Mouse (Mus musculus) hindbrain, embryonic 14.5 days (tissue): ENCODE results near the gene Arid3a. TPM values are rescaled to one million over a fixed set of nuclear protein-coding genes. Genes with fewer than 3 reads are reported as not detected.
A peak's percentile ranks its signal among the peaks of the same experiment; 100 is the strongest.

Source experiments
- ATAC-seq: fragments of 200-750 bp; cut with Nextera tagmentation; 2 replicates; pipeline ENCODE4 v1.8.0; 2017; ENCODE audit warnings: moderate number of reproducible peaks, mild to moderate bottlenecking, moderate TSS enrichment, moderate library complexity; ENCODE audit not compliant: low FRiP score
- DNase-seq: peaks from one replicate; pipeline ENCODE4 v3.0.0-alpha.2; 2015; ENCODE audit warnings: low spot score
- H3K27ac ChIP-seq: fragments of 300-500 bp; sonication (generic); 2 replicates; pipeline ENCODE4 v1.5.1; 2014; ENCODE audit warnings: mild to moderate bottlenecking, moderate library complexity
- H3K27me3 ChIP-seq: fragments of 300-500 bp; sonication (generic); 2 replicates; pipeline ENCODE4 v1.6.1; 2014; ENCODE audit warnings: mild to moderate bottlenecking, low read length, mixed read lengths; ENCODE audit not compliant: control insufficient read depth, insufficient read depth
- H3K36me3 ChIP-seq: fragments of 300-500 bp; sonication (generic); replicated peaks from 2 replicates; pipeline ENCODE4 v1.6.1; 2014; ENCODE audit not compliant: control insufficient read depth, insufficient read depth
- H3K4me1 ChIP-seq: fragments of 300-500 bp; sonication (generic); replicated peaks from 2 replicates; pipeline ENCODE4 v1.6.1; 2014; ENCODE audit warnings: antibody characterized with exemption, low read length, mixed read lengths; ENCODE audit not compliant: control insufficient read depth, insufficient read depth
- H3K4me2 ChIP-seq: fragments of 300-500 bp; sonication (generic); replicated peaks from 2 replicates; pipeline ENCODE4 v1.6.1; 2014; ENCODE audit warnings: mild to moderate bottlenecking, moderate library complexity
- H3K4me3 ChIP-seq: fragments of 300-500 bp; sonication (generic); replicated peaks from 2 replicates; pipeline ENCODE4 v1.5.1; 2014; ENCODE audit warnings: mild to moderate bottlenecking, low read length
- H3K9ac ChIP-seq: fragments of 300-500 bp; sonication (generic); 2 replicates; pipeline ENCODE4 v1.6.1; 2014
- H3K9me3 ChIP-seq: fragments of 300-500 bp; sonication (generic); 2 replicates; pipeline ENCODE4 v1.6.1; 2016; ENCODE audit warnings: low read length; ENCODE audit not compliant: control insufficient read depth
- WGBS: fragments of 180-500 bp; shearing (Covaris S2); extraction: QIAGEN DNeasy Blood & Tissue Kit; methylation state at CpG from one replicate; pipeline ENCODE4 v1.1.7; 2014; 5-methylcytosine and 5-hydroxymethylcytosine counted together
- polyA plus RNA-seq: library from polyadenylated mRNA; unstranded; fragments of >200 nt; fragmentation: Nextera tagmentation; extraction: Ambion mirVana; gene quantifications from 2 replicates; pipeline ENCODE4 v1.2.1, GENCODE M21; 2014

Gene Arid3a
- polyA plus RNA-seq, 1 experiment from 2014 or later = 3.4 TPM

GRCm38 (mm10) chr10:79916081-79916480 is 10.8 kb upstream of the Arid3a start:
- Histone ChIP-seq H3K4me3 (peak overlapping the region; percentile 68), H3K4me2 (peak overlapping the region; percentile 80), H3K27ac (peak overlapping the region; percentile 74; the same call in 1 of the 2 replicates), H3K9me3 (no peaks in the 10 kb centered on the region), H3K27me3 (peaks cover 37% of the 10 kb centered on the region), H3K9ac (peak overlapping the region; percentile 93), H3K36me3 (peaks cover 8% of the 10 kb centered on the region), H3K4me1 (peaks cover 22% of the 10 kb centered on the region)
- WGBS = 6% methylated on average over 8 of the region's 8 CpGs
- ATAC-seq (no peak), DNase-seq (no peak)

- Histone ChIP-seq H3K27ac (peak within 1 kb of the TSS; percentile 74), H3K36me3 (no peaks in the 10 kb centered on the region), H3K4me2 (peak within 1 kb of the TSS; percentile 80), H3K9me3 (no peaks in the 10 kb centered on the region), H3K4me1 (peaks cover 30% of the 10 kb centered on the region), H3K9ac (peak within 1 kb of the TSS; percentile 93), H3K4me3 (peak within 1 kb of the TSS; percentile 68), H3K27me3 (peaks cover 45% of the 10 kb centered on the region)
- DNase-seq (peak; percentile 83), ATAC-seq (peak; percentile 77)
- 3% methylated on average over 42 of the region's 42 CpGs for WGBS
Observed at GRCm38 (mm10) chr10:79916808-79917531, 9.9 kb upstream of the Arid3a start, which contains the start of gene Kiss1r. Kiss1r (plus strand) TSS chr10:79916971.

- H3K9me3 ChIP-seq = no peaks in the 10 kb centered on the region
- peaks cover 52% of the 10 kb centered on the region for H3K27me3 ChIP-seq
- no peaks in the 10 kb centered on the region for H3K36me3 ChIP-seq
- H3K9ac ChIP-seq = no peak overlapping the region; the same call in 1 of the 2 replicates
- DNase-seq (no peak), ATAC-seq (no peak)
- no peak overlapping the region for H3K27ac ChIP-seq
- 64% methylated on average over 5 of the region's 5 CpGs for WGBS
- peak overlapping the region; percentile 80 for H3K4me2 ChIP-seq
- H3K4me3 ChIP-seq = peak overlapping the region; percentile 68
- peaks cover 30% of the 10 kb centered on the region for H3K4me1 ChIP-seq
Observed at GRCm38 (mm10) chr10:79917532-79918100, 9.2 kb upstream of the Arid3a start.

GRCm38 (mm10) chr10:79918231-79919078 is 8.4 kb upstream of the Arid3a start:
- no peaks in the 10 kb centered on the region for H3K9me3 ChIP-seq
- no peaks in the 10 kb centered on the region for H3K36me3 ChIP-seq
- ATAC-seq = no peak
- no peak overlapping the region for H3K4me2 ChIP-seq
- 6% methylated on average over 35 of the region's 35 CpGs for WGBS
- no peak overlapping the region for H3K9ac ChIP-seq
- H3K27me3 ChIP-seq = peaks cover 60% of the 10 kb centered on the region
- H3K4me3 ChIP-seq = no peak overlapping the region
- no peak for DNase-seq
- H3K4me1 ChIP-seq = peaks cover 30% of the 10 kb centered on the region
- no peak overlapping the region for H3K27ac ChIP-seq

GRCm38 (mm10) chr10:79919251-79919849 is 7.5 kb upstream of the Arid3a start:
- Histone ChIP-seq H3K4me2 (0 out of 2 replicates have a peak overlapping the region, but pooled peaks have one; percentile 1), H3K9ac (no peak overlapping the region), H3K27me3 (peaks cover 64% of the 10 kb centered on the region), H3K36me3 (no peaks in the 10 kb centered on the region), H3K4me1 (peaks cover 26% of the 10 kb centered on the region), H3K27ac (no peak overlapping the region), H3K9me3 (no peaks in the 10 kb centered on the region), H3K4me3 (no peak overlapping the region)
- ATAC-seq (no peak), DNase-seq (no peak)
- WGBS = 4% methylated on average over 21 of the region's 21 CpGs

- Histone ChIP-seq H3K27ac (no peak overlapping the region), H3K9ac (no peak overlapping the region), H3K4me2 (peak overlapping the region; percentile 48), H3K27me3 (peaks cover 64% of the 10 kb centered on the region), H3K4me3 (peak overlapping the region; percentile 19), H3K4me1 (peaks cover 21% of the 10 kb centered on the region), H3K36me3 (no peaks in the 10 kb centered on the region), H3K9me3 (no peaks in the 10 kb centered on the region)
- WGBS = 17% methylated on average over 26 of the region's 26 CpGs
- DNase-seq = no peak
- 0 out of 2 replicates have a peak, but pooled peaks have one; percentile 7 for ATAC-seq
Observed at GRCm38 (mm10) chr10:79920056-79920890, 6.6 kb upstream of the Arid3a start.

- 2% methylated on average over 41 of the region's 41 CpGs for WGBS
Observed at GRCm38 (mm10) chr10:79920958-79921535, 5.8 kb upstream of the Arid3a start, which contains the start of gene R3hdm4. R3hdm4 (minus strand) TSS chr10:79921208.

GRCm38 (mm10) chr10:79921572-79921971 is 5.3 kb upstream of the Arid3a start:
- WGBS = under 1% methylated on average over 34 of the region's 34 CpGs

More at GRCm38 (mm10) chr10:79920958-79921535, 5.8 kb upstream of the Arid3a start, which contains the start of gene R3hdm4:
- Histone ChIP-seq H3K4me2 (peak within 1 kb of the TSS; percentile 48), H3K36me3 (no peaks in the 10 kb centered on the region), H3K9ac (peak within 1 kb of the TSS; percentile 28; the same call in 1 of the 2 replicates), H3K27ac (no peak within 1 kb of the TSS), H3K4me3 (peak within 1 kb of the TSS; percentile 19), H3K27me3 (peaks cover 64% of the 10 kb centered on the region), H3K4me1 (peaks cover 17% of the 10 kb centered on the region), H3K9me3 (no peaks in the 10 kb centered on the region)
- no peak for DNase-seq
- no peak for ATAC-seq

More at GRCm38 (mm10) chr10:79921572-79921971, 5.3 kb upstream of the Arid3a start:
- no peaks in the 10 kb centered on the region for H3K36me3 ChIP-seq
- H3K9me3 ChIP-seq = no peaks in the 10 kb centered on the region
- H3K4me3 ChIP-seq = peak overlapping the region; percentile 19
- H3K27me3 ChIP-seq = peaks cover 64% of the 10 kb centered on the region
- H3K4me1 ChIP-seq = peaks cover 15% of the 10 kb centered on the region
- peak overlapping the region; percentile 48 for H3K4me2 ChIP-seq
- DNase-seq (no peak), ATAC-seq (no peak)
- H3K9ac ChIP-seq = peak overlapping the region; percentile 28; the same call in 1 of the 2 replicates
- no peak overlapping the region for H3K27ac ChIP-seq
